Mouse (Mus musculus) liver, embryonic 14.5 days (tissue): ENCODE data around the gene Snf8.

Experiments used
- CTCF ChIP-seq: IDR thresholded peaks from 2 replicates; pipeline ENCODE4 v1.5.1; 2016; ENCODE audit warnings: antibody characterized with exemption, low read depth, control low read depth
- EP300 ChIP-seq: IDR thresholded peaks from 2 replicates; pipeline ENCODE4 v1.6.1; 2016; ENCODE audit warnings: antibody characterized with exemption, low read depth

DNA sequence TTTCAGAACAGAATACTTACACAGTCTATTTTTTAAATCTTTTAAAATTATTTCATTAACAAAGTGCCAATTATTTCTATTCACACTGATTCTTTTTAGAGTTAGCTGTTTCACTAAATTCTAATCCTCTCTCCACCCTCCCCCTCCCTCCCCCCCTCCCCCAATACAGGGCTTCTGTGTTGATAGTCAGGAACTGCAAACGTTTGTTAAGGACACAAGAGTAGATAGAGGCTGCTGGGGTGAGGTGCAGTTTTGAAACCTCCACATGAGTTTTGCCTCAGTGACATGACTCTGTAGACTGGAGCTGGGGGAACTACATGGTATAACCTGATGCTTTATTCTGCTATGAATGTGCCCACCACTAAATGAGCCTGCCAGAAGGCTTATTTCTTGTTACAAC, 25.9 kb upstream of the Snf8 start:
- TF ChIP-seq CTCF (no peak), EP300 (no peak)
